Mouse (Mus musculus) midbrain, embryonic 11.5 days (tissue): Measurements from ENCODE around the gene Olfr287. TPM values are rescaled to one million over a fixed set of nuclear protein-coding genes. Genes with fewer than 3 reads are reported as not detected.

Experiments used
- ATAC-seq: fragments of 200-750 bp; cut with Nextera tagmentation; 2 replicates; pipeline ENCODE4 v1.8.0; 2017; ENCODE audit warnings: moderate TSS enrichment, moderate library complexity; ENCODE audit not compliant: low FRiP score
- DNase-seq: peaks from one replicate; pipeline ENCODE4 v3.0.0; 2015; ENCODE audit warnings: low spot score; ENCODE audit errors: missing footprints
- H3K27ac ChIP-seq: fragments of 300-500 bp; sonication (generic); 2 replicates; pipeline ENCODE4 v1.5.1; 2014; ENCODE audit warnings: low read depth, low read length
- H3K27me3 ChIP-seq: fragments of 300-500 bp; sonication (generic); 2 replicates; pipeline ENCODE4 v1.6.1; 2014; ENCODE audit warnings: mild to moderate bottlenecking, low read length, moderate library complexity, mixed read lengths; ENCODE audit not compliant: control insufficient read depth, insufficient read depth
- H3K36me3 ChIP-seq: fragments of 300-500 bp; sonication (generic); 2 replicates; pipeline ENCODE4 v1.6.1; 2014; ENCODE audit warnings: mild to moderate bottlenecking, low read length, moderate library complexity, mixed read lengths; ENCODE audit not compliant: control insufficient read depth, insufficient read depth
- H3K4me1 ChIP-seq: fragments of 300-500 bp; sonication (generic); 2 replicates; pipeline ENCODE4 v1.6.1; 2014; ENCODE audit warnings: low read length; ENCODE audit not compliant: control insufficient read depth, insufficient read depth
- H3K4me2 ChIP-seq: fragments of 300-500 bp; sonication (generic); 2 replicates; pipeline ENCODE4 v1.6.1; 2014; ENCODE audit warnings: mild to moderate bottlenecking, moderate library complexity
- H3K4me3 ChIP-seq: fragments of 300-500 bp; sonication (generic); 2 replicates; pipeline ENCODE4 v1.5.1; 2014; ENCODE audit warnings: low read depth, low read length
- H3K9ac ChIP-seq: fragments of 300-500 bp; sonication (generic); 2 replicates; pipeline ENCODE4 v1.6.1; 2014; ENCODE audit warnings: low read length
- H3K9me3 ChIP-seq: fragments of 300-500 bp; sonication (generic); 2 replicates; pipeline ENCODE4 v1.6.1; 2016; ENCODE audit warnings: low read length; ENCODE audit not compliant: control insufficient read depth
- WGBS: fragments of 180-500 bp; shearing (Covaris S2); extraction: QIAGEN DNeasy Blood & Tissue Kit; methylation state at CpG from one replicate; pipeline ENCODE4 v1.1.7; 2014; 5-methylcytosine and 5-hydroxymethylcytosine counted together
- polyA plus RNA-seq: library from polyadenylated mRNA; unstranded; fragments of >200 nt; fragmentation: Nextera tagmentation; extraction: Ambion mirVana; gene quantifications from 2 replicates; pipeline ENCODE4 v1.2.1, GENCODE M21; 2014

The Olfr287 gene
- polyA plus RNA-seq, 1 experiment from 2014 or later, result not detected

DNA sequence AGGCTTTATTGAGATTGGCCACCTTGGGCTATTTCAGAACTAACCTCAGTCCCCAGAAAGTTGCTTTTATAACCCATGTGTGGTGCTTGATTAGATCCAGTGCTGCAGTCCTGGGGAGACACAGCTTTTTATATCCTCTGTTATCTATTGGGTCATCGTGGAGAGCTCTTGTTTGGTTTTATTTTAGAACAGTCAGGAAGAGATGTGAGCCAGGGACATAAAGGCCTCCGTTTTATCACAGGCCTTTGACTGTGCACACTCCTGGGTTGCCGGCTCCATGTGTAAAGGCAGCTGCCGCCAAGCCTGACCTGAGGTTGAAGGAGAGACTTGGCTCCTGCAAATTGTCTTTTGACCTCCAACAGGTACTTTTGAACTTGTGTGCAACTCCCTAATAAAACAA lies 58.3 kb downstream of the Olfr287 start:
- Histone ChIP-seq H3K4me2 (no peak overlapping the region), H3K9ac (no peak overlapping the region), H3K27ac (no peak overlapping the region), H3K9me3 (no peaks in the 10 kb centered on the region), H3K36me3 (no peaks in the 10 kb centered on the region), H3K27me3 (no peaks in the 10 kb centered on the region; the same call in 1 of the 2 replicates), H3K4me3 (no peak overlapping the region), H3K4me1 (peaks cover 5% of the 10 kb centered on the region)
- 87% methylated on average over 4 of the region's 4 CpGs for WGBS
- no peak for ATAC-seq
- no peak for DNase-seq

DNA sequence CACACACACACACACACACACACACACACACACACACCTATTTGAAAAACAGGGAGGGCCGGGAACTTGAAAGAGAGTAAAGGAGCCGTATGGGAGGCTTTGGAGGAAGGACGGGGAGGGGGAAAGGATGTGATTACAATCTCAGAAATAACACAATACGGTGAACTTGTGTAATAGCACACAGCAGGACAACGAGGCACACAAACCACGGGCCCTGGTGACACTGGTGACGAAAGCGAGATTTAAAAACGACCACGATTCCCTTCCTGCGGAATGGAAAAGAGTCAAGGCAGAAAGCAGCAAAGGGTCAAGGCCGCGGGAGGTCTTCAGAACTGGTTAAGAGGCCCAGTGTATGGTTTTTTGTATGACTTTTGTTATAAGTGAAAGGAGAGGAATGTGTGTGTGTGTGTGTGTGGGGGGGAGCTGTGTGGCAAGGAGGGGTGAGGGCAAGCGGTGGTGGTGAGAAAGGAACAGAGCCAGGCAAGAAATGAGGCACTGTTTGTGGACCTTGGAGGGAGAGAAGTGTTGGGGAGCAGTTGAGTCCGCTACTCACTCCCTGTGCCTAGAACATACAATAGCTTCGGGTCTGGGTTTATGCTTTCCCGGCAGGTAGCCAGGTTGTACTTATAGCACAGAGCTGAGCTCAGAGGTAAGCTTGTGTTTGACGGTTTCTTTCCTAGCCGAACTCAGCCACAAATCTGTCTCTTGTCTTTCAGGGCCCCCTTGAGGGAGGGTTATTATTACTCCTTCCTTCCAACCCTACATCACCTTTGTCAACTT lies 59.6 kb downstream of the Olfr287 start:
- ATAC-seq (no peak), DNase-seq (peak; percentile 66)
- Histone ChIP-seq H3K27me3 (no peaks in the 10 kb centered on the region; the same call in 1 of the 2 replicates), H3K9me3 (no peaks in the 10 kb centered on the region), H3K27ac (no peak overlapping the region), H3K4me1 (no peaks in the 10 kb centered on the region), H3K4me2 (no peak overlapping the region), H3K4me3 (no peak overlapping the region), H3K9ac (no peak overlapping the region), H3K36me3 (no peaks in the 10 kb centered on the region)
- 71% methylated on average over 19 of the region's 19 CpGs for WGBS

DNA sequence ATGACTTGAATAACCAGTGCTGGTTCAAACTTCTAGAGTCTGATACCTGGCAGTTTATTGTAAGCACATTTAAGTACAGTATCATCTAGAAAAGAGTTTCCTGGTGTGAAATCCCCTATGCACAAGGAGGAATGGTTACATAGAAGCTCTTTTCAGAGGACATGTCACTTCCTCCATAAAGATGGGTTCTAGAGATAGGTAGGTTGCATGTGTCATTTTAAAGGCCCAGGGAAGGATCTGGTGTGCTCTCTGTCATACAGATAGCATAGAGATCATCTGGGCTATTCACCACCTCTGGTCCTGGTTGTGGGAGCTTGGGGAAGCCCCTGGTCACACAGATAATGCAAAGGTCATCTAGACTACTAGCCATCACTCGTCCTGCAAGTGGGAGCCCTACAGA lies 63.6 kb downstream of the Olfr287 start:
- H3K27me3 ChIP-seq, result no peaks in the 10 kb centered on the region
- H3K36me3 ChIP-seq, result no peaks in the 10 kb centered on the region
- DNase-seq (peak; percentile 2), ATAC-seq (no peak)
- 68% methylated on average over 1 of the region's 1 CpGs for WGBS
- no peaks in the 10 kb centered on the region for H3K9me3 ChIP-seq
- no peak overlapping the region for H3K4me2 ChIP-seq
- no peak overlapping the region for H3K9ac ChIP-seq
- no peak overlapping the region for H3K27ac ChIP-seq
- H3K4me3 ChIP-seq, result no peak overlapping the region
- no peaks in the 10 kb centered on the region for H3K4me1 ChIP-seq

Other genes with a start within 250 kb of the Olfr287 start
- 94.5 and 94.6 TPM in 2 replicates for gene Col2a1, start 216.4 kb downstream of the Olfr287 start, polyA plus RNA-seq
- gene Pfkm, start 128.5 kb downstream of the Olfr287 start, polyA plus RNA-seq, result 36.3 TPM in 2 replicates
- gene Senp1, start 127.3 kb downstream of the Olfr287 start, polyA plus RNA-seq, result 46.2 and 47.6 TPM in 2 replicates
- 44.4 and 49.4 TPM in 2 replicates for gene Asb8, start 55.4 kb downstream of the Olfr287 start, polyA plus RNA-seq
- 12.7 TPM in 2 replicates for gene Ccdc184, start 53.9 kb downstream of the Olfr287 start, polyA plus RNA-seq
- not detected in 2 replicates for gene Olfr288, start 25.5 kb downstream of the Olfr287 start, polyA plus RNA-seq
- not detected in 2 replicates for gene Gm44579, start 79 bp downstream of the Olfr287 start, polyA plus RNA-seq
- gene Olfr286, start 13.4 kb upstream of the Olfr287 start, polyA plus RNA-seq, result not detected in 2 replicates
- not detected in 2 replicates for gene H1fnt, start 36.2 kb upstream of the Olfr287 start, polyA plus RNA-seq
- gene Zfp641, start 75.1 kb upstream of the Olfr287 start, polyA plus RNA-seq, result 1.6 and 1.9 TPM in 2 replicates
- not detected in 2 replicates for gene Olfr285, start 96.3 kb upstream of the Olfr287 start, polyA plus RNA-seq
- not detected in 2 replicates for gene Olfr284, start 119.9 kb upstream of the Olfr287 start, polyA plus RNA-seq
- not detected in 2 replicates for gene Olfr283, start 159.9 kb upstream of the Olfr287 start, polyA plus RNA-seq
- not detected in 2 replicates for gene Olfr282, start 210.2 kb upstream of the Olfr287 start, polyA plus RNA-seq
- not detected in 2 replicates for gene Olfr281, start 231.5 kb upstream of the Olfr287 start, polyA plus RNA-seq
- not detected in 2 replicates for gene OR5BS1P, start 248.8 kb upstream of the Olfr287 start, polyA plus RNA-seq